Mouse (Mus musculus) C2C12 (cell line): ENCODE results near the gene Slc37a3.

Experiments
- CEBPB ChIP-seq: IDR thresholded peaks from one replicate; pipeline ENCODE4 v1.6.1; 2011; ENCODE audit warnings: low read depth, mild to moderate bottlenecking, control low read depth, moderate library complexity
- CTCF ChIP-seq: IDR thresholded peaks from one replicate; pipeline ENCODE4 v1.5.1; 2011; ENCODE audit not compliant: control insufficient read depth, insufficient read depth, insufficient read length
- MAX ChIP-seq: IDR thresholded peaks from one replicate; pipeline ENCODE4 v1.6.1; 2011; ENCODE audit warnings: mild to moderate bottlenecking, control low read depth
- MYOD1 ChIP-seq: IDR thresholded peaks from one replicate; pipeline ENCODE4 v1.6.1; 2011; ENCODE audit warnings: low read depth; ENCODE audit not compliant: control insufficient read depth, insufficient read length
- USF1 ChIP-seq: IDR thresholded peaks from one replicate; pipeline ENCODE4 v1.6.1; 2011; ENCODE audit warnings: low read depth, mild to moderate bottlenecking, control low read depth, moderate library complexity

GRCm38 (mm10) chr6:39425181-39425580, 47.7 kb upstream of the Slc37a3 start:
- TF ChIP-seq CTCF = no peak
- TF ChIP-seq USF1 = no peak
- TF ChIP-seq MYOD1 = no peak
- TF ChIP-seq MAX = no peak
- no peak for TF ChIP-seq CEBPB
